In genomic region chr5:104335962-104336361, GRCm38 (mm10) we compare ENCODE assay signal across 51 mouse cellular contexts. TPM values are rescaled to one million over a fixed set of nuclear protein-coding genes. Genes with fewer than 3 reads are reported as not detected.
"Had no signal": no experiment of that assay in that cellular context is flagged by ENCODE, and none has a peak within 500 bp of the region (broad histone marks: within the 10 kb centered on the region; RNA-seq: fewer than 3 reads in every experiment).

No protein-coding gene starts in this region.

- H3K36me3 ChIP-seq: heart, embryonic 10.5 days; heart, embryonic 12.5 days; heart, embryonic 13.5 days; heart, embryonic 15.5 days; hindbrain, embryonic 10.5 days; hindbrain, embryonic 12.5 days; hindbrain, embryonic 13.5 days; hindbrain, embryonic 15.5 days; intestine, embryonic 15.5 days; kidney, embryonic 15.5 days had no signal

- H3K27me3 ChIP-seq: hindbrain, embryonic 13.5 days; hindbrain, embryonic 15.5 days; intestine, embryonic 15.5 days had no signal

- H3K27ac ChIP-seq: heart, embryonic 10.5 days; heart, embryonic 13.5 days; heart, embryonic 15.5 days; hindbrain, embryonic 10.5 days; hindbrain, embryonic 12.5 days; hindbrain, embryonic 13.5 days; hindbrain, embryonic 14.5 days; hindbrain, embryonic 15.5 days; hindbrain, postnatal 0 days; intestine, embryonic 15.5 days; kidney, embryonic 15.5 days; kidney, postnatal 0 days; layer of hippocampus, adult 2 months had no signal

- H3K4me2 ChIP-seq: heart, embryonic 11.5 days; heart, embryonic 12.5 days; heart, embryonic 13.5 days; heart, embryonic 15.5 days; hindbrain, embryonic 12.5 days; hindbrain, embryonic 13.5 days; hindbrain, embryonic 14.5 days; hindbrain, embryonic 15.5 days; intestine, embryonic 15.5 days; kidney, embryonic 15.5 days had no signal

- H3K4me3 ChIP-seq: heart, embryonic 10.5 days; heart, embryonic 12.5 days; heart, embryonic 13.5 days; heart, embryonic 15.5 days; hindbrain, embryonic 10.5 days; hindbrain, embryonic 12.5 days; hindbrain, embryonic 13.5 days; hindbrain, embryonic 15.5 days; intestine, embryonic 15.5 days; kidney, embryonic 15.5 days; layer of hippocampus, adult 2 months had no signal

- DNase-seq: heart, postnatal 10 days; heart, postnatal 14 days; heart, postnatal 36 days; heart, postnatal 4 days; kidney, adult 11 months; kidney, adult 18-20 months; kidney, adult 2 months; kidney, adult 8-10 months; kidney, adult 9 months; kidney, postnatal 10 days; kidney, postnatal 14 days; kidney, postnatal 25 days; kidney, postnatal 36 days; kidney, postnatal 4 days; layer of hippocampus, adult 9-11 months; layer of hippocampus, postnatal 36 days had no signal

- ATAC-seq: hindbrain, embryonic 16.5 days; hindbrain, postnatal 0 days; inflammation-experienced regulatory T-cells, adult 6 months; intestine, embryonic 15.5 days; intestine, embryonic 16.5 days; intestine, postnatal 0 days had no signal

- H3K9me3 ChIP-seq: heart, embryonic 10.5 days; heart, embryonic 13.5 days; heart, embryonic 15.5 days; hindbrain, embryonic 13.5 days; hindbrain, embryonic 15.5 days; intestine, embryonic 15.5 days; kidney, embryonic 15.5 days had no signal

- H3K4me1 ChIP-seq: heart, embryonic 10.5 days; heart, embryonic 12.5 days; hindbrain, embryonic 10.5 days; hindbrain, embryonic 12.5 days; hindbrain, embryonic 15.5 days; intestine, embryonic 15.5 days had no signal

- H3K9ac ChIP-seq: heart, embryonic 12.5 days; heart, embryonic 13.5 days; heart, embryonic 15.5 days; hindbrain, embryonic 12.5 days; hindbrain, embryonic 13.5 days; hindbrain, embryonic 14.5 days; hindbrain, embryonic 15.5 days; intestine, embryonic 15.5 days; kidney, embryonic 15.5 days had no signal

RNA-seq across cellular contexts. Expression of gene Mepe, which starts 10.8 kb away (rescaled TPM):
- total RNA-seq: heart, postnatal 10 days; heart, postnatal 14 days; heart, postnatal 25 days; heart, postnatal 36 days; heart, postnatal 4 days; hematopoietic stem cell, adult 5-6 weeks; hindbrain, postnatal 0 days; layer of hippocampus, adult 18-20 months; layer of hippocampus, adult 2 months; layer of hippocampus, adult 8-10 months; layer of hippocampus, postnatal 10 days; layer of hippocampus, postnatal 14 days; layer of hippocampus, postnatal 25 days; layer of hippocampus, postnatal 36 days; left cerebral cortex, adult 18-20 months had no signal
- polyA plus RNA-seq: heart, embryonic 10.5 days; heart, embryonic 11.5 days; heart, embryonic 12.5 days; heart, embryonic 13.5 days; heart, embryonic 14.5 days; heart, embryonic 15.5 days; heart, embryonic 16.5 days; heart, postnatal 0 days; hindbrain, embryonic 10.5 days; hindbrain, embryonic 11.5 days; hindbrain, embryonic 12.5 days; hindbrain, embryonic 13.5 days; hindbrain, embryonic 14.5 days; hindbrain, embryonic 15.5 days; hindbrain, embryonic 16.5 days; hindbrain, postnatal 0 days; inflammation-experienced regulatory T-cells, adult 6 months; intestine, embryonic 14.5 days; intestine, embryonic 15.5 days; intestine, embryonic 16.5 days; intestine, postnatal 0 days; kidney, adult 2 months; kidney, embryonic 14.5 days; kidney, embryonic 15.5 days; kidney, embryonic 16.5 days; kidney, postnatal 0 days; large intestine, adult 2 months had no signal

RNA-seq across cellular contexts. Expression of gene Ibsp, which starts 37.0 kb away (rescaled TPM):
- total RNA-seq: heart, postnatal 10 days; heart, postnatal 14 days; heart, postnatal 25 days; heart, postnatal 36 days; heart, postnatal 4 days had no signal
- polyA plus RNA-seq: heart, embryonic 10.5 days; heart, embryonic 11.5 days; heart, embryonic 12.5 days; heart, embryonic 14.5 days; heart, postnatal 0 days; hindbrain, embryonic 12.5 days; hindbrain, embryonic 14.5 days; inflammation-experienced regulatory T-cells, adult 6 months; intestine, embryonic 15.5 days; intestine, postnatal 0 days; kidney, adult 2 months; kidney, embryonic 14.5 days; kidney, postnatal 0 days had no signal
